Mouse (Mus musculus): ENCODE data around the gene Atg7.

DNA sequence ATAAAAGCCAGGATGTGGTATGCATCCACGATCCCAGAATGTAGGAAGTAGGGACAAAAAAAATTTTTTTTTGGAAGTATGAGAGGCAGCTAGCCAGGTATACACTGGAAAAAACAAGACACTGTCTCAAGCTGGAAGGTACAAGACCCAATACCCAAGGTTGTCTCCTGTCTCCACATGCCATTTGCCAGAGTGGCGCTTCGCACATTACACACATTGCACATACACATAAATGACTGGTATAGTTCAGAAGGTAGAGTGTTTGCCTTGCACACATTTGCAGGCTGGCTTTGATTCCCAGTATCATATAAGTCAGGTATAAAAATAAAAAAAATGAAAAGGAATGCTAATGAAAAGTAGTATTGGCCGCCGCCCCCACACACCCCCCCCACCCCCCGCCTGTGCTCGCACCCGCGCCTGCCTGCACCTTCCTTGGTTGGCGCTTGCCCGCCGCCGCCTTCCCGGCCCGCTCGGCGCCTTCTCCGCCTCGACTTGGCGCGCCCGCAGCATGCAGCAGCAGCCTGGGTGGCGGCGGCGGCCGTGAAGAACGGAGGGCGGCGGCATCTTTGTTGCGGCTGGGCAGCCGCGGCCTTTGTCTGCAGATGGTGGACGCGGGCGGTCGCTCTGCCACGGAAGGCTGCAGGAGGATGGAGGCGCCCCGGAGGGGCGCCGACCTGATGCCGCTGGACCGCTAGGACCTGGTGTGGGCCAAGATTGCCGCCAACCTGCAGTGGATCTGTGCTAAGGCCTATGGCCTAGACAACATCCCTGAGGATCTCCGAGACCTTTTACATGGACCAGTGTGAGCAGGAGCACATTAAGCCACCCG is 95.2 kb downstream of the Atg7 start:
- no peak for TF ChIP-seq CTCF (conservative IDR thresholded peaks at IDR 0.05 in 1 of 2, IDR thresholded peaks at IDR 0.05 in 1 of 2; ENCODE audit: low read depth in 2 of 2, low read length in 2 of 2)
- no peak for TF ChIP-seq NELFE (IDR thresholded peaks at IDR 0.05; ENCODE audit: low read depth, low read length)
- no peak for TF ChIP-seq HCFC1 (IDR thresholded peaks at IDR 0.05; ENCODE audit: low read depth, low read length)
- no peak for TF ChIP-seq MAFK (IDR thresholded peaks at IDR 0.05; ENCODE audit: insufficient replicate concordance, low read length)
- TF ChIP-seq USF2 (conservative IDR thresholded peaks at IDR 0.05; ENCODE audit: low read depth, low read length), result no peak
- TF ChIP-seq POLR2A (IDR thresholded peaks at IDR 0.05; ENCODE audit: low read depth, low read length), result no peak
- TF ChIP-seq ZC3H11A (IDR thresholded peaks at IDR 0.05; ENCODE audit: low read depth, low read length), result no peak
- TF ChIP-seq BHLHE40 (IDR thresholded peaks at IDR 0.05; ENCODE audit: low read depth, low read length), result no peak
- no peak for TF ChIP-seq JUN (IDR thresholded peaks at IDR 0.05; ENCODE audit: insufficient read depth, low read depth, low read length)
